Mouse (Mus musculus): ENCODE results near the gene Bcar3. TPM values are rescaled to one million over a fixed set of nuclear protein-coding genes. Genes with fewer than 3 reads are reported as not detected.
"Not testable (repeated sequence)": the region's sequence is repeated elsewhere in the genome, so short reads cannot be mapped to it uniquely, and the experiment has no call there.

The Bcar3 gene
- polyA plus RNA-seq, 1 experiment: 26.3 TPM

GRCm38 (mm10) chr3:122246986-122247767, 46.8 kb upstream of the Bcar3 start:
- H3K9me3 ChIP-seq (replicated peaks; ENCODE audit: control insufficient read depth, insufficient read depth, low read length, poor library complexity, severe bottlenecking): no peaks in the 10 kb centered on the region
- peaks cover 2% of the 10 kb centered on the region for H3K4me1 ChIP-seq (ENCODE audit: control insufficient read depth, insufficient read depth, low read length)
- no peak for TF ChIP-seq POLR2A (IDR thresholded peaks at IDR 0.05; ENCODE audit: insufficient read depth, low read length)
- TF ChIP-seq EP300 (IDR thresholded peaks at IDR 0.05; ENCODE audit: insufficient read depth, low read depth, low read length): no peak
- H3K4me3 ChIP-seq (ENCODE audit: low read depth, low read length): peak overlapping the region; percentile 98
- H3K36me3 ChIP-seq (ENCODE audit: control insufficient read depth, insufficient read depth, low read length, poor library complexity, severe bottlenecking): peaks cover 4% of the 10 kb centered on the region
- H3K27me3 ChIP-seq (ENCODE audit: control insufficient read depth, insufficient read depth, low read length, poor library complexity, severe bottlenecking): no peaks in the 10 kb centered on the region
- H3K9ac ChIP-seq (ENCODE audit: low read depth, poor library complexity, severe bottlenecking): peak overlapping the region; percentile 99
- no peak overlapping the region for H3K27ac ChIP-seq (ENCODE audit: insufficient read depth, low read length)

- no peaks in the 10 kb centered on the region for H3K9me3 ChIP-seq (replicated peaks; ENCODE audit: control insufficient read depth, insufficient read depth, low read length, poor library complexity, severe bottlenecking)
- TF ChIP-seq CTCF (IDR thresholded peaks at IDR 0.05; ENCODE audit: low read depth, low read length) (no peak), EP300 (IDR thresholded peaks at IDR 0.05; ENCODE audit: insufficient read depth, low read depth, low read length) (no peak), POLR2A (IDR thresholded peaks at IDR 0.05; ENCODE audit: insufficient read depth, low read length) (no peak)
- no peak overlapping the region for H3K27ac ChIP-seq (ENCODE audit: insufficient read depth, low read length)
- no peak overlapping the region for H3K4me3 ChIP-seq (ENCODE audit: low read depth, low read length)
- no peak overlapping the region for H3K9ac ChIP-seq (ENCODE audit: low read depth, poor library complexity, severe bottlenecking)
- no peaks in the 10 kb centered on the region for H3K27me3 ChIP-seq (ENCODE audit: control insufficient read depth, insufficient read depth, low read length, poor library complexity, severe bottlenecking)
- peaks cover 5% of the 10 kb centered on the region for H3K4me1 ChIP-seq (ENCODE audit: control insufficient read depth, insufficient read depth, low read length)
- peaks cover 4% of the 10 kb centered on the region for H3K36me3 ChIP-seq (ENCODE audit: control insufficient read depth, insufficient read depth, low read length, poor library complexity, severe bottlenecking)
These were observed 46.2 kb upstream of the Bcar3 start for GRCm38 (mm10) chr3:122247768-122248100.

- Histone ChIP-seq H3K27me3 (ENCODE audit: control insufficient read depth, insufficient read depth, low read length, poor library complexity, severe bottlenecking) (no peaks in the 10 kb centered on the region), H3K36me3 (ENCODE audit: control insufficient read depth, insufficient read depth, low read length, poor library complexity, severe bottlenecking) (peaks cover 11% of the 10 kb centered on the region), H3K4me1 (ENCODE audit: control insufficient read depth, insufficient read depth, low read length) (peaks cover 2% of the 10 kb centered on the region), H3K9me3 (replicated peaks; ENCODE audit: control insufficient read depth, insufficient read depth, low read length, poor library complexity, severe bottlenecking) (no peaks in the 10 kb centered on the region), H3K27ac (ENCODE audit: insufficient read depth, low read length) (no peak overlapping the region), H3K4me3 (ENCODE audit: low read depth, low read length) (no peak overlapping the region), H3K9ac (ENCODE audit: low read depth, poor library complexity, severe bottlenecking) (no peak overlapping the region)
- no peak for TF ChIP-seq CTCF (IDR thresholded peaks at IDR 0.05; ENCODE audit: low read depth, low read length)
- TF ChIP-seq POLR2A (IDR thresholded peaks at IDR 0.05; ENCODE audit: insufficient read depth, low read length): no peak
- no peak for TF ChIP-seq EP300 (IDR thresholded peaks at IDR 0.05; ENCODE audit: insufficient read depth, low read depth, low read length)
These were observed 41.3 kb upstream of the Bcar3 start for GRCm38 (mm10) chr3:122252466-122253253.

GRCm38 (mm10) chr3:122254050-122254449, 39.9 kb upstream of the Bcar3 start:
- not testable (repeated sequence) for H3K9ac ChIP-seq (ENCODE audit: low read depth, poor library complexity, severe bottlenecking); H3K4me3 ChIP-seq (ENCODE audit: low read depth, low read length); H3K9me3 ChIP-seq (replicated peaks; ENCODE audit: control insufficient read depth, insufficient read depth, low read length, poor library complexity, severe bottlenecking); H3K27ac ChIP-seq (ENCODE audit: insufficient read depth, low read length); H3K27me3 ChIP-seq (ENCODE audit: control insufficient read depth, insufficient read depth, low read length, poor library complexity, severe bottlenecking); H3K4me1 ChIP-seq (ENCODE audit: control insufficient read depth, insufficient read depth, low read length)
- H3K36me3 ChIP-seq (ENCODE audit: control insufficient read depth, insufficient read depth, low read length, poor library complexity, severe bottlenecking): peaks cover 20% of the 10 kb centered on the region

GRCm38 (mm10) chr3:122269986-122270385, 23.9 kb upstream of the Bcar3 start:
- Histone ChIP-seq H3K9me3 (replicated peaks; ENCODE audit: control insufficient read depth, insufficient read depth, low read length, poor library complexity, severe bottlenecking) (no peaks in the 10 kb centered on the region), H3K36me3 (ENCODE audit: control insufficient read depth, insufficient read depth, low read length, poor library complexity, severe bottlenecking) (peaks cover 14% of the 10 kb centered on the region), H3K4me3 (ENCODE audit: low read depth, low read length) (no peak overlapping the region), H3K4me1 (ENCODE audit: control insufficient read depth, insufficient read depth, low read length) (peaks cover 2% of the 10 kb centered on the region), H3K9ac (ENCODE audit: low read depth, poor library complexity, severe bottlenecking) (no peak overlapping the region), H3K27ac (ENCODE audit: insufficient read depth, low read length) (no peak overlapping the region), H3K27me3 (ENCODE audit: control insufficient read depth, insufficient read depth, low read length, poor library complexity, severe bottlenecking) (no peaks in the 10 kb centered on the region)
- TF ChIP-seq CTCF (IDR thresholded peaks at IDR 0.05; ENCODE audit: low read depth, low read length) (no peak), EP300 (IDR thresholded peaks at IDR 0.05; ENCODE audit: insufficient read depth, low read depth, low read length) (no peak), POLR2A (IDR thresholded peaks at IDR 0.05; ENCODE audit: insufficient read depth, low read length) (no peak)

GRCm38 (mm10) chr3:122272565-122272964, 21.4 kb upstream of the Bcar3 start:
- not testable (repeated sequence) for H3K27ac ChIP-seq (ENCODE audit: insufficient read depth, low read length); H3K4me3 ChIP-seq (ENCODE audit: low read depth, low read length)

More at GRCm38 (mm10) chr3:122272565-122272964, 21.4 kb upstream of the Bcar3 start:
- H3K4me1 ChIP-seq (ENCODE audit: control insufficient read depth, insufficient read depth, low read length); H3K9me3 ChIP-seq (replicated peaks; ENCODE audit: control insufficient read depth, insufficient read depth, low read length, poor library complexity, severe bottlenecking); H3K9ac ChIP-seq (ENCODE audit: low read depth, poor library complexity, severe bottlenecking); H3K27me3 ChIP-seq (ENCODE audit: control insufficient read depth, insufficient read depth, low read length, poor library complexity, severe bottlenecking): not testable (repeated sequence)
- peaks cover 23% of the 10 kb centered on the region for H3K36me3 ChIP-seq (ENCODE audit: control insufficient read depth, insufficient read depth, low read length, poor library complexity, severe bottlenecking)
